Mouse (Mus musculus): ENCODE measurements at regions not wholly inside any gene's neighbourhood (a gene's known extent, or its start where the extent isn't known, plus 50 kb on each side); places are given as distances from the start of the nearest gene placed in this dataset.

GRCm38 (mm10) chr2:147789268-147789667 is 257.5 kb downstream of the Foxa2 start:
- no peak overlapping the region for H3K9ac ChIP-seq
- H3K4me1 ChIP-seq: no peaks in the 10 kb centered on the region
- no peaks in the 10 kb centered on the region for H3K9me3 ChIP-seq (replicated peaks)
- 11% methylated on average over 3 of the region's 3 CpGs for WGBS
- no peaks in the 10 kb centered on the region for H3K36me3 ChIP-seq
- H3K4me3 ChIP-seq: no peak overlapping the region
- H3K27me3 ChIP-seq: peaks cover 8% of the 10 kb centered on the region; the same call in 1 of the 2 replicates
- no peak for ATAC-seq (ENCODE audit: low FRiP score)
- no peak overlapping the region for H3K4me2 ChIP-seq (replicated peaks)
- no peak overlapping the region for H3K27ac ChIP-seq

GRCm38 (mm10) chr2:147788001-147788400 is 258.8 kb downstream of the Foxa2 start:
- no peak overlapping the region for H3K4me3 ChIP-seq
- H3K27ac ChIP-seq: no peak overlapping the region
- no peak overlapping the region for H3K9ac ChIP-seq
- no peaks in the 10 kb centered on the region for H3K9me3 ChIP-seq (replicated peaks)
- no peak overlapping the region for H3K4me2 ChIP-seq (replicated peaks)
- no peaks in the 10 kb centered on the region for H3K4me1 ChIP-seq
- ATAC-seq (ENCODE audit: low FRiP score): no peak
- H3K27me3 ChIP-seq: peaks cover 9% of the 10 kb centered on the region; the same call in 1 of the 2 replicates
- WGBS: 78% methylated on average over 3 of the region's 3 CpGs
- no peaks in the 10 kb centered on the region for H3K36me3 ChIP-seq

GRCm38 (mm10) chr2:147782496-147782895 is 264.3 kb downstream of the Foxa2 start:
- H3K4me2 ChIP-seq (replicated peaks): no peak overlapping the region
- WGBS: 80% methylated on average over 2 of the region's 2 CpGs
- ATAC-seq (ENCODE audit: low FRiP score): no peak
- no peak overlapping the region for H3K4me3 ChIP-seq
- no peaks in the 10 kb centered on the region for H3K36me3 ChIP-seq
- H3K27me3 ChIP-seq: peaks cover 12% of the 10 kb centered on the region
- H3K27ac ChIP-seq: no peak overlapping the region
- no peak overlapping the region for H3K9ac ChIP-seq
- H3K4me1 ChIP-seq: no peaks in the 10 kb centered on the region
- H3K9me3 ChIP-seq (replicated peaks): 0 out of 2 replicates have a peak, but pooled peaks cover 7% of the 10 kb centered on the region

GRCm38 (mm10) chr2:147776316-147776715 is 270.5 kb downstream of the Foxa2 start:
- Histone ChIP-seq H3K4me3 (no peak overlapping the region), H3K4me1 (no peaks in the 10 kb centered on the region), H3K9ac (no peak overlapping the region), H3K9me3 (replicated peaks) (0 out of 2 replicates have a peak, but pooled peaks cover 7% of the 10 kb centered on the region), H3K27ac (no peak overlapping the region), H3K36me3 (no peaks in the 10 kb centered on the region), H3K27me3 (no peaks in the 10 kb centered on the region; the same call in none of the 2 replicates), H3K4me2 (replicated peaks) (no peak overlapping the region)
- ATAC-seq (ENCODE audit: low FRiP score): no peak
- whole genome bisulfite sequencing: 51% methylated on average over 2 of the region's 2 CpGs

GRCm38 (mm10) chr2:147772579-147772978 is 274.2 kb downstream of the Foxa2 start:
- H3K4me3 ChIP-seq: no peak overlapping the region
- H3K4me1 ChIP-seq: no peaks in the 10 kb centered on the region
- H3K27me3 ChIP-seq: no peaks in the 10 kb centered on the region; the same call in 1 of the 2 replicates
- no peaks in the 10 kb centered on the region for H3K36me3 ChIP-seq
- no peak overlapping the region for H3K27ac ChIP-seq
- no peak for ATAC-seq (ENCODE audit: low FRiP score)
- no peak overlapping the region for H3K4me2 ChIP-seq (replicated peaks)
- no peak overlapping the region for H3K9ac ChIP-seq
- 58% methylated on average over 1 of the region's 1 CpGs for WGBS
- 0 out of 2 replicates have a peak, but pooled peaks cover 1% of the 10 kb centered on the region for H3K9me3 ChIP-seq (replicated peaks)

- no peak overlapping the region for H3K27ac ChIP-seq
- ATAC-seq (ENCODE audit: low FRiP score): no peak
- no peaks in the 10 kb centered on the region for H3K4me1 ChIP-seq
- no peaks in the 10 kb centered on the region for H3K27me3 ChIP-seq
- H3K4me2 ChIP-seq (replicated peaks): no peak overlapping the region
- H3K36me3 ChIP-seq: no peaks in the 10 kb centered on the region
- no peak overlapping the region for H3K4me3 ChIP-seq
- no peak overlapping the region for H3K9ac ChIP-seq
- H3K9me3 ChIP-seq (replicated peaks): no peaks in the 10 kb centered on the region
- WGBS: 80% methylated on average over 2 of the region's 2 CpGs
Observed at GRCm38 (mm10) chr2:147753089-147753488, 293.7 kb downstream of the Foxa2 start.

- Histone ChIP-seq H3K4me2 (replicated peaks) (no peak overlapping the region), H3K4me3 (no peak overlapping the region), H3K36me3 (no peaks in the 10 kb centered on the region), H3K9me3 (replicated peaks) (no peaks in the 10 kb centered on the region), H3K9ac (no peak overlapping the region), H3K27ac (no peak overlapping the region), H3K27me3 (no peaks in the 10 kb centered on the region), H3K4me1 (0 out of 2 replicates have a peak, but pooled peaks cover 2% of the 10 kb centered on the region)
- whole genome bisulfite sequencing: 91% methylated on average over 3 of the region's 3 CpGs
- no peak for ATAC-seq (ENCODE audit: low FRiP score)
Observed at GRCm38 (mm10) chr2:147751831-147752230, 294.9 kb downstream of the Foxa2 start.

GRCm38 (mm10) chr2:147748006-147748405 is 298.8 kb downstream of the Foxa2 start:
- Histone ChIP-seq H3K4me1 (0 out of 2 replicates have a peak, but pooled peaks cover 2% of the 10 kb centered on the region), H3K27me3 (no peaks in the 10 kb centered on the region), H3K9ac (no peak overlapping the region), H3K27ac (no peak overlapping the region), H3K4me2 (replicated peaks) (no peak overlapping the region), H3K9me3 (replicated peaks) (no peaks in the 10 kb centered on the region), H3K4me3 (no peak overlapping the region), H3K36me3 (no peaks in the 10 kb centered on the region)
- ATAC-seq (ENCODE audit: low FRiP score): no peak
- 50% methylated on average over 4 of the region's 4 CpGs for WGBS

- Histone ChIP-seq H3K9me3 (replicated peaks) (no peaks in the 10 kb centered on the region), H3K27me3 (no peaks in the 10 kb centered on the region), H3K4me3 (no peak overlapping the region), H3K36me3 (no peaks in the 10 kb centered on the region), H3K4me1 (0 out of 2 replicates have a peak, but pooled peaks cover 2% of the 10 kb centered on the region), H3K9ac (no peak overlapping the region), H3K27ac (no peak overlapping the region), H3K4me2 (replicated peaks) (no peak overlapping the region)
- WGBS: 83% methylated on average over 2 of the region's 2 CpGs
- ATAC-seq (ENCODE audit: low FRiP score): no peak
Observed at GRCm38 (mm10) chr2:147743908-147744307, 302.9 kb downstream of the Foxa2 start.

- Histone ChIP-seq H3K27me3 (no peaks in the 10 kb centered on the region), H3K9me3 (replicated peaks) (no peaks in the 10 kb centered on the region), H3K4me3 (no peak overlapping the region), H3K36me3 (no peaks in the 10 kb centered on the region), H3K27ac (no peak overlapping the region), H3K4me1 (no peaks in the 10 kb centered on the region), H3K9ac (no peak overlapping the region), H3K4me2 (replicated peaks) (no peak overlapping the region)
- WGBS: 46% methylated on average over 10 of the region's 10 CpGs
- no peak for ATAC-seq (ENCODE audit: low FRiP score)
Observed at GRCm38 (mm10) chr2:147738307-147738872, 308.4 kb downstream of the Foxa2 start.

- no peak for ATAC-seq (ENCODE audit: low FRiP score)
- Histone ChIP-seq H3K27me3 (no peaks in the 10 kb centered on the region), H3K27ac (no peak overlapping the region), H3K4me1 (no peaks in the 10 kb centered on the region), H3K9ac (no peak overlapping the region), H3K36me3 (no peaks in the 10 kb centered on the region), H3K4me3 (no peak overlapping the region), H3K9me3 (replicated peaks) (no peaks in the 10 kb centered on the region), H3K4me2 (replicated peaks) (no peak overlapping the region)
- 76% methylated on average over 4 of the region's 4 CpGs for WGBS
Observed at GRCm38 (mm10) chr2:147727396-147727795, 319.4 kb downstream of the Foxa2 start.

GRCm38 (mm10) chr2:147718936-147719335 is 327.8 kb downstream of the Foxa2 start:
- 84% methylated on average over 3 of the region's 3 CpGs for WGBS
- H3K9ac ChIP-seq: no peak overlapping the region
- ATAC-seq (ENCODE audit: low FRiP score): no peak
- H3K27me3 ChIP-seq: no peaks in the 10 kb centered on the region
- no peaks in the 10 kb centered on the region for H3K9me3 ChIP-seq (replicated peaks)
- no peaks in the 10 kb centered on the region for H3K36me3 ChIP-seq
- no peak overlapping the region for H3K4me3 ChIP-seq
- no peak overlapping the region for H3K27ac ChIP-seq
- no peaks in the 10 kb centered on the region for H3K4me1 ChIP-seq
- H3K4me2 ChIP-seq (replicated peaks): no peak overlapping the region

- Histone ChIP-seq H3K9ac (no peak overlapping the region), H3K36me3 (no peaks in the 10 kb centered on the region), H3K4me3 (no peak overlapping the region), H3K27ac (no peak overlapping the region), H3K4me1 (no peaks in the 10 kb centered on the region), H3K9me3 (replicated peaks) (no peaks in the 10 kb centered on the region), H3K27me3 (no peaks in the 10 kb centered on the region), H3K4me2 (replicated peaks) (no peak overlapping the region)
- ATAC-seq (ENCODE audit: low FRiP score): no peak
- 93% methylated on average over 12 of the region's 12 CpGs for WGBS
Observed at GRCm38 (mm10) chr2:147717484-147717947, 329.3 kb downstream of the Foxa2 start.

All from hindbrain, embryonic 12.5 days (tissue).